Mouse (Mus musculus): ENCODE data around the gene Myo9b. TPM values are rescaled to one million over a fixed set of nuclear protein-coding genes. Genes with fewer than 3 reads are reported as not detected.

Myo9b gene
- polyA plus RNA-seq, 1 experiment from 2014 or later = 16.8 TPM

DNA sequence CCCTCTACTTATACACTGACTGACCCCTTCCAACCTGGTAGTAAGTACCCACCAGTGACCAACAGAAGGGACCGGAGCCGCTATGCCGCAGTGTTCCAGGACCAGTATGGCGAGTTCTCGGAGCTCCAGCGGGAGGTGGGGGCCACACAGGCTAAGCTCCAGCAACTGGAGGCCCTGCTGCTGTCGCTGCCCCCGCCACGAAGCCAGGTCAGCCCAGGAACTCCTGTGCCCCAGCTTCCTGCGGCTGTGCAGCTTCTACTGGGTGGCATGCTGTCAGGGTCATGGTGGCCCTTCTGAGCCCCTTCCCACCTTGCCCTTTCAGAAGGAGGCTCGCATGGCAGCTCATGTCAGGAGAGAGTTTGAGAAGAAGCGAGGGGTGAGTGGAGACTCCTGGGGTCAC, 99.9 kb downstream of the Myo9b start:
- H3K4me3 ChIP-seq (replicated peaks; ENCODE audit: low read depth, low read length) = no peak overlapping the region
- H3K9ac ChIP-seq (replicated peaks; ENCODE audit: low read length) = no peak overlapping the region
- H3K27me3 ChIP-seq (ENCODE audit: control insufficient read depth, insufficient read depth, low read length) = peaks cover 7% of the 10 kb centered on the region; the same call in 1 of the 2 replicates
- peaks cover 19% of the 10 kb centered on the region; the same call in 1 of the 2 replicates for H3K36me3 ChIP-seq (ENCODE audit: control insufficient read depth, insufficient read depth, low read length)
- no peaks in the 10 kb centered on the region for H3K9me3 ChIP-seq (ENCODE audit: control insufficient read depth, low read length)
- WGBS = 82% methylated on average over 12 of the region's 12 CpGs
- no peak for DNase-seq
- peaks cover 26% of the 10 kb centered on the region for H3K4me1 ChIP-seq (ENCODE audit: control insufficient read depth, insufficient read depth, low read length)
- ATAC-seq (ENCODE audit: low FRiP score, low TSS enrichment) = no peak
- H3K27ac ChIP-seq (replicated peaks; ENCODE audit: low read depth, low read length) = no peak overlapping the region
- no peak overlapping the region for H3K4me2 ChIP-seq (ENCODE audit: low read length)

DNA sequence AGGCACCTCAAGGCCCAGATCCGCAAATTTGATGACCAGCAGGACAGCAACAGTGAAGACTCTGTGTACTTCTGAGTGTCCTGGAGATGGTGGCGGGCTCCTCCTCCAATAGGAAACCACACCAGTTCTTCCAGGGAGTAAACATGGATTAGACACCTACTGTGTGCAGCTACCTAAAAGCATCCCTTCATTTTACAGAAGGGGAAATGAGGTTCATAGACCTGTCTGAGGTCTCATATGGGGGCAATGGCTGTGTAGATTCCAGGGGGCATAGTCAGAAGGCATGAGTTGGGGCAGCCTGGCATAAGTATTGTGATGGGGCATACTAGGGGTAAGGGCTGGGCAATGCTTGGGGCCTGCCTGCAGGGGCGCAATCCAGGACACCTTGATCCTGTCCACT, 100.5 kb downstream of the Myo9b start:
- peaks cover 21% of the 10 kb centered on the region for H3K4me1 ChIP-seq (ENCODE audit: control insufficient read depth, insufficient read depth, low read length)
- ATAC-seq (ENCODE audit: low FRiP score, low TSS enrichment) (no peak), DNase-seq (no peak)
- H3K27ac ChIP-seq (replicated peaks; ENCODE audit: low read depth, low read length) = no peak overlapping the region
- H3K4me3 ChIP-seq (replicated peaks; ENCODE audit: low read depth, low read length) = no peak overlapping the region
- H3K4me2 ChIP-seq (ENCODE audit: low read length) = no peak overlapping the region
- H3K9me3 ChIP-seq (ENCODE audit: control insufficient read depth, low read length) = no peaks in the 10 kb centered on the region
- H3K36me3 ChIP-seq (ENCODE audit: control insufficient read depth, insufficient read depth, low read length) = peaks cover 19% of the 10 kb centered on the region; the same call in 1 of the 2 replicates
- H3K27me3 ChIP-seq (ENCODE audit: control insufficient read depth, insufficient read depth, low read length) = peaks cover 7% of the 10 kb centered on the region; the same call in 1 of the 2 replicates
- WGBS = 93% methylated on average over 3 of the region's 3 CpGs
- no peak overlapping the region for H3K9ac ChIP-seq (replicated peaks; ENCODE audit: low read length)

DNA sequence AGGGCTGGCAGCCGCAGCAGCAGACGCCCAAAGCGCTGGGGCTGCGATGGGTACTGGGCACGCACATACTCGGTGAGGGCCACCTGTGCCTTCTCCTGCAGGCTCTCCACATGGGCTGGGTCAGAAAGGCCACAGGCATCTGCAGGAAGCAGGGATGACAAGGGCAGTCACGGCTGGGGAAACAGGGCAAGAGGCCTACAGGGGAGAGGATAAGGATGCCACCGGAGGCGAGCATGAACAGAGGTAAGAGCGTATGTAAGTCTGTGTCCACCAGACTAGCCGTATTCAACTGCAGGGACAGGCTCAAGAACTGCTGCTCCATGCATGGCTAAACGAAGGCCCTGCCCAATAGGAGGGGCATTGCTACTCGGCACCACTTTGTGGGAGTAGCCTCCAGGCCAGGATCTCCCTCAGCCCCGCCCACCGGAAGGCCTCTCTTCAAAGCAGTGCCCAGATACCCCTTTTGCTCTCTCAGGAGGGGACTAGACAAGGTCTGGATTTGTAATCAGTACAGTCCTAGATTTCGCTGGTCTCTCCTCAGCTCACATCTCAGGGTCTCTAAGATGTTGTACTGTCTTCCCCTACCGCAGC, 102.2 kb downstream of the Myo9b start:
- Histone ChIP-seq H3K27ac (replicated peaks; ENCODE audit: low read depth, low read length) (no peak overlapping the region), H3K9ac (replicated peaks; ENCODE audit: low read length) (no peak overlapping the region)
- WGBS = 70% methylated on average over 17 of the region's 17 CpGs

DNA sequence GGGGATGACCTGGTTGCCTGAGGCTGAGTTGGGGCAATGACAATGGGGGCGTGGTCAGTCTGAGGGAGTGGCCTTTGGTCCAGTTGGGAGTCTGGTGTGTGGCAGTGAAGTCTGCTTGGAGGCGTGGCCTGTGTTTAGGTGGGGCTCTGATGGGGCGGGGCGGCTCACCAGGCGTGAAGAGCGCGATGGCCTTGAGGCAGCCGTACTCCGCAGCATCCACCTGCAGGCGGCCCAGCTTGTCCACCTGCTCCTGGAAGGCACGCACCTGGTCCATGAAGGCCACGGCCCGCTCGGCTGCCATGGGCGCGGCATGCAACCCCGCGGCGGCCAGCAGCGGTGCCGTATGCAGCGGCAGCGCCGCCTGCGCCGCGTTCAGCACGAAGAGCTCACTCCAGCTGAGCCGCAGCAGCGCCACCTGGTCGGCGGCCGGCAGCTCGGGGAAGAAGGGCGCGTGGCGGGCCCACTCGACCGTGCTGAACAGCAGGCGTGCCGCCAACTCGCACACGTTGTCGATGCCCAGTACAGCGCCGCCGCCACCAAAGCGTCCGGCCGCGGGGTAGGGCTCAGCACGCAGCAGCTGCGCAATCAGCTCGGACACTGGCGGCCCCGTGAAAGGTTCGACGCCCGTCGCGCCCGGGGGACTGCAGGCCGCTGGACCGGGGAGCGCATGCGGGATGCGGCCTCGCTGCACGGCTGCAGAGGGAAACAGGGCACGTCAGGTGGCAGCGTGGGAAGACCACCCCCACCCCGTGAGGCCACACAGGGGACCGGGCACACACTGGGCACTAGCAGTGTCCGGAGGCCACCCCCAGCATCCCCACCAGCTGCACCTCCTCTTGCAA, 103.3 kb downstream of the Myo9b start:
- H3K9ac ChIP-seq (replicated peaks; ENCODE audit: low read length) = peak overlapping the region; percentile 54
- H3K9me3 ChIP-seq (ENCODE audit: control insufficient read depth, low read length) = no peaks in the 10 kb centered on the region
- H3K4me3 ChIP-seq (replicated peaks; ENCODE audit: low read depth, low read length) = peak overlapping the region; percentile 35
- peak overlapping the region; percentile 64 for H3K4me2 ChIP-seq (ENCODE audit: low read length)
- H3K27ac ChIP-seq (replicated peaks; ENCODE audit: low read depth, low read length) = peak overlapping the region; percentile 80
- peak; percentile 7; the same call in 1 of the 2 replicates for ATAC-seq (ENCODE audit: low FRiP score, low TSS enrichment)
- peaks cover 37% of the 10 kb centered on the region for H3K4me1 ChIP-seq (ENCODE audit: control insufficient read depth, insufficient read depth, low read length)
- DNase-seq = peak; percentile 84
- H3K36me3 ChIP-seq (ENCODE audit: control insufficient read depth, insufficient read depth, low read length) = peaks cover 6% of the 10 kb centered on the region; the same call in 1 of the 2 replicates
- H3K27me3 ChIP-seq (ENCODE audit: control insufficient read depth, insufficient read depth, low read length) = peaks cover 7% of the 10 kb centered on the region; the same call in 1 of the 2 replicates
- WGBS = 5% methylated on average over 74 of the region's 74 CpGs

More for the DNA sequence above, 102.2 kb downstream of the Myo9b start:
- H3K27me3 ChIP-seq (ENCODE audit: control insufficient read depth, insufficient read depth, low read length) = peaks cover 7% of the 10 kb centered on the region; the same call in 1 of the 2 replicates
- ATAC-seq (ENCODE audit: low FRiP score, low TSS enrichment) = no peak
- H3K4me3 ChIP-seq (replicated peaks; ENCODE audit: low read depth, low read length) = no peak overlapping the region
- peaks cover 9% of the 10 kb centered on the region; the same call in 1 of the 2 replicates for H3K36me3 ChIP-seq (ENCODE audit: control insufficient read depth, insufficient read depth, low read length)
- H3K4me1 ChIP-seq (ENCODE audit: control insufficient read depth, insufficient read depth, low read length) = peaks cover 29% of the 10 kb centered on the region
- no peak overlapping the region for H3K4me2 ChIP-seq (ENCODE audit: low read length)
- no peaks in the 10 kb centered on the region for H3K9me3 ChIP-seq (ENCODE audit: control insufficient read depth, low read length)
- DNase-seq = no peak

DNA sequence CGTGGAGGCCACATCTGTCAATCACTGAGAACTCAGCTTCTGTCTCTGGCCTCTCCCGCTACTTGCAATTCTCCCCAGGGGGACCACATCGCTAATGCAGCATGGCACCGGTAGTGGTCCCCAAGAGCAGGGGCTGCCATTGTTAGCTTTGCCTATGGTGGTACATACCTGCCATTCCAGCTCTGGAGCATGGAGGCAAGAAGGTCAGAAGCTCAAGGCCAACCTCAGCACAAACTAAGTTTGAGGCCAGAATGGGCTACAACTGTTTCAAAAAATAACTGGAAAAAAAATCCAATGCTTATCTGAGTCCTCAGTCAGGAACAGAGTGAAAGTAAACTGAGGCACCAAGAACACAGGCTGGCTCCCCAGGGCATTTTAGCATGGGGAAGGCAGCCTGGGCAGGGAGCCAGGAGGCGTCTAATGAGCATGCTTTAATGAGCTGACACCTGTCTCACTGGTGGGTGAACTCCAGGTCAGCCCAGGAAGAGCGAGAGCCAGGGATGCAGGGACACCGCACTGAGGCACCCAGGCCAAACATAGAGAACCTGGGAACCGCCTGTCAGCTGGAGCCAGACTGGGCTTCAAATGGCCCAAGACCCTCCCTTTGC, 104.0 kb downstream of the Myo9b start:
- peaks cover 43% of the 10 kb centered on the region for H3K4me1 ChIP-seq (ENCODE audit: control insufficient read depth, insufficient read depth, low read length)
- H3K4me3 ChIP-seq (replicated peaks; ENCODE audit: low read depth, low read length) = peak overlapping the region; percentile 35
- ATAC-seq (ENCODE audit: low FRiP score, low TSS enrichment) (no peak), DNase-seq (peak; percentile 51)
- H3K4me2 ChIP-seq (ENCODE audit: low read length) = peak overlapping the region; percentile 64
- 35% methylated on average over 8 of the region's 8 CpGs for WGBS
- peak overlapping the region; percentile 54 for H3K9ac ChIP-seq (replicated peaks; ENCODE audit: low read length)
- H3K27me3 ChIP-seq (ENCODE audit: control insufficient read depth, insufficient read depth, low read length) = peaks cover 7% of the 10 kb centered on the region; the same call in 1 of the 2 replicates
- H3K9me3 ChIP-seq (ENCODE audit: control insufficient read depth, low read length) = no peaks in the 10 kb centered on the region
- peak overlapping the region; percentile 80 for H3K27ac ChIP-seq (replicated peaks; ENCODE audit: low read depth, low read length)
- H3K36me3 ChIP-seq (ENCODE audit: control insufficient read depth, insufficient read depth, low read length) = peaks cover 6% of the 10 kb centered on the region; the same call in 1 of the 2 replicates

DNA sequence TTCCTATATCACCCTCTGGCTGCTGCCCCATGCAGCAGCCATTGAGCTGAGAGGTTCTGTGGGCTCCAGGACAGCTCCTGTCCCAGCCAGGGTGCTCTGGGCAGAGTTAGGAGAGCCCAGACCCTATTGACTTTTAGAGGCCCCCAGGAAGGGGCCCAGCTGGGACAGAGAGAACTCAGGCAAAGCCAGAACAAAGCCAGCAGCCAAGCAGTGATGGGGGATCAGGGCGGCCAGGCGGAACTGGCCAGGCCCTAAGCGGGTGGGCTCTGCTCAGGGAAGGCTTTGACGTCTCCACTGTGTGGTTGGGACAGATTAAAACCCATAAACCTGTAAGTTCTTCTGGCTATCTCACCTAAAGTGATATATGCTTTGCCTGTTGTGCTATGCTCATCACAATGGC, 106.5 kb downstream of the Myo9b start:
- Histone ChIP-seq H3K9ac (replicated peaks; ENCODE audit: low read length) (0 out of 2 replicates have a peak overlapping the region, but pooled peaks have one; percentile 74), H3K9me3 (ENCODE audit: control insufficient read depth, low read length) (no peaks in the 10 kb centered on the region), H3K27ac (replicated peaks; ENCODE audit: low read depth, low read length) (no peak overlapping the region), H3K4me3 (replicated peaks; ENCODE audit: low read depth, low read length) (no peak overlapping the region), H3K36me3 (ENCODE audit: control insufficient read depth, insufficient read depth, low read length) (peaks cover 4% of the 10 kb centered on the region; the same call in 1 of the 2 replicates), H3K4me1 (ENCODE audit: control insufficient read depth, insufficient read depth, low read length) (peaks cover 56% of the 10 kb centered on the region), H3K4me2 (ENCODE audit: low read length) (peak overlapping the region; percentile 99), H3K27me3 (ENCODE audit: control insufficient read depth, insufficient read depth, low read length) (peaks cover 7% of the 10 kb centered on the region; the same call in 1 of the 2 replicates)
- WGBS = 13% methylated on average over 4 of the region's 4 CpGs
- DNase-seq = no peak
- ATAC-seq (ENCODE audit: low FRiP score, low TSS enrichment) = no peak

DNA sequence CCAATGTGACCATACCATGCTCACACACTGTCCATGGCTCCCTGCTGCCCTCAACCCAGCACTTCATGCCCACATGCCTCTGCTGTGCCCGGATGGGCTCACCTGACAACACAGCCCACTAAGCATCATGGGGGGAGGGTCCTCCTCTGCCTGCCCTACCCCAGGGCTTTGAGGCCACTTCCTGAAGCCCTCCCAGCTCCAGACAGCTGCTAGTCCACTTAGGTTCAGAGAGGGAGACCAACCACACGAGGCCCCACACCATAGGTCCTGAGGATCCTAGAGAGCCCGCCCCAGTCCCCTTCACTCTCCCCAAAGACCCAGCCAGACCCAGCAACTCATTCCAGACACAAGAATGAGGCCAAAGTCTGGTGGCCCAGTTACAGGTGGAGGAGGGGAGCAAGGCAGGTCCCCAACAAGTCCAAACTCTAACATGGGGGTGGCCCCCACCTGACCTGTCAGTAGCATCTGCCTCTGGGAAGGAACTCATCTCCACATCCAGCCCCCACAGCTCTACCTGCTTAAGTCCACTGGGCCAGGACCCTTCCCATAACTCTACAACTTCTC, 107.1 kb downstream of the Myo9b start:
- Histone ChIP-seq H3K36me3 (ENCODE audit: control insufficient read depth, insufficient read depth, low read length) (peaks cover 3% of the 10 kb centered on the region; the same call in 1 of the 2 replicates), H3K4me3 (replicated peaks; ENCODE audit: low read depth, low read length) (peak overlapping the region; percentile 70), H3K9ac (replicated peaks; ENCODE audit: low read length) (peak overlapping the region; percentile 74; the same call in 1 of the 2 replicates), H3K9me3 (ENCODE audit: control insufficient read depth, low read length) (no peaks in the 10 kb centered on the region), H3K27me3 (ENCODE audit: control insufficient read depth, insufficient read depth, low read length) (peaks cover 7% of the 10 kb centered on the region; the same call in 1 of the 2 replicates), H3K4me2 (ENCODE audit: low read length) (peak overlapping the region; percentile 99), H3K4me1 (ENCODE audit: control insufficient read depth, insufficient read depth, low read length) (peaks cover 56% of the 10 kb centered on the region), H3K27ac (replicated peaks; ENCODE audit: low read depth, low read length) (no peak overlapping the region)
- ATAC-seq (ENCODE audit: low FRiP score, low TSS enrichment) = no peak
- DNase-seq = no peak
- WGBS = 20% methylated on average over 3 of the region's 3 CpGs

All from midbrain, embryonic 14.5 days (tissue).